Mouse (Mus musculus) embryonic facial prominence, embryonic 13.5 days (tissue): Measurements from ENCODE around the gene Sh2d3c. TPM values are rescaled to one million over a fixed set of nuclear protein-coding genes. Genes with fewer than 3 reads are reported as not detected.

Experiments
- ATAC-seq: fragments of 200-750 bp; cut with Nextera tagmentation; 2 replicates; pipeline ENCODE4 v1.8.0; 2017; ENCODE audit warnings: low read depth; ENCODE audit not compliant: insufficient number of reproducible peaks, insufficient read depth, low FRiP score, low TSS enrichment
- H3K27ac ChIP-seq: fragments of 300-500 bp; sonication (generic); 2 replicates; pipeline ENCODE4 v1.5.1; 2015; ENCODE audit warnings: moderate library complexity, mild to moderate bottlenecking, inconsistent platforms
- H3K27me3 ChIP-seq: fragments of 300-500 bp; sonication (generic); 2 replicates; pipeline ENCODE4 v1.6.1; 2015; ENCODE audit warnings: mild to moderate bottlenecking, inconsistent platforms
- H3K36me3 ChIP-seq: fragments of 300-500 bp; sonication (generic); 2 replicates; pipeline ENCODE4 v1.6.1; 2015; ENCODE audit warnings: mild to moderate bottlenecking, inconsistent platforms
- H3K4me1 ChIP-seq: fragments of 300-500 bp; sonication (generic); 2 replicates; pipeline ENCODE4 v1.6.1; 2015; ENCODE audit warnings: inconsistent platforms
- H3K4me2 ChIP-seq: fragments of 300-500 bp; sonication (generic); 2 replicates; pipeline ENCODE4 v1.6.1; 2015; ENCODE audit warnings: moderate library complexity, mild to moderate bottlenecking, inconsistent platforms
- H3K4me3 ChIP-seq: fragments of 300-500 bp; sonication (generic); 2 replicates; pipeline ENCODE4 v1.5.1; 2015; ENCODE audit warnings: mild to moderate bottlenecking, inconsistent platforms
- H3K9ac ChIP-seq: fragments of 300-500 bp; sonication (generic); 2 replicates; pipeline ENCODE4 v1.6.1; 2015; ENCODE audit warnings: mild to moderate bottlenecking, inconsistent platforms
- H3K9me3 ChIP-seq: fragments of 300-500 bp; sonication (generic); 2 replicates; pipeline ENCODE4 v1.6.1; 2016; ENCODE audit warnings: inconsistent platforms
- WGBS: fragments of 180-500 bp; shearing (Covaris S2); methylation state at CpG from one replicate; pipeline ENCODE4 v1.1.7; 2015; ENCODE audit warnings: mixed read lengths; 5-methylcytosine and 5-hydroxymethylcytosine counted together
- polyA plus RNA-seq: library from polyadenylated mRNA; unstranded; fragments of >200 nt; fragmentation: Nextera tagmentation; extraction: Ambion mirVana; gene quantifications from 2 replicates; pipeline ENCODE4 v1.2.1, GENCODE M21; 2015

The Sh2d3c gene
- polyA plus RNA-seq, 1 experiment from 2014 or later = 19.4 TPM

DNA sequence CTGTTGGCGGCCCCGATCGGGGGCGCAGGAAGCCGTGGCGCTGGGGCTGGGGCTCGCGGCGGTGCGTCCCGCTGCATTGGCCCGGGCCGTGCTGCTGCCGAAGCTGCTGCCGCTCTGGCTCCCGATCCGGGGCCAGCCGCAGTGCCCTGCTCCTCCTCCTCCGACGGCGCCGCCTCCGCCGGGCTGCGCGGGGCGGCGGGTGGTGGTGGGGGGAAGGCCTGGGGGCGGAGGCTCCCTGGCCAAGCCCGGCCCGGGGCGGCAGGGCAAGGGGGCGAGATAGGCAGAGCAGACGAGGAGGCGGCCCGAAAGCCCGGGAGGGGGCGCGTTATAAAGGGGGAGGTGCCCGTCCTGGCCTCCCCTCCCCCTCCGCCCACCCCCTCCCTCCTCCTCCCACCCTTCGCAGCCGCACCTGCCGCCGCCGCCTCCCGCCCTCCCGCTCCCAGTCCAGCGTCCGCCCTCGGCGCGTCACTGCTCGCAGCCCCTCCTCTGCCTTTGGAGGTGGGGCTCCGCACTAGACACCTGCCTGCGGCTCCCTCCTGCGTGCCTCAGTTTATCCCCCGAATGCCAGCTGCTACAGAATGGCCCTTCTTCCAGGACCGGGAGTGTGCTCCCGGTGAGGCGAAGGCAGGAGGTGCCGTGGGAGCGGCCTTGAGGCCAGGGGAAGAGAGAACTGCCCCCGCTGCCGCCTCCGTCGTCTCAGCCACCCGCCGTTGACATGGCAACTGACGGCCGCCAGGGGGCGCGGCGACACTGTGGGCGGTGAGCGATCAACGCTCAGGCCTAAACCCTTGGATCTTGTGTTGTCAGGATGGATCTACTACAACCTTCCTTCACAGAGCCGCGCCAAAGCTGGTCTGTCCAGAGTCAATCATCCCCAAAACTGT lies 7.7 kb upstream of the Sh2d3c start, which contains the start of gene Cdk9:
Gene Cdk9, minus strand, starts transcription at position 143 of the 884 bp plus-strand sequence.
- Histone ChIP-seq H3K9ac (peak within 1 kb of the TSS; percentile 88), H3K9me3 (no peaks in the 10 kb centered on the region), H3K4me3 (peak within 1 kb of the TSS; percentile 87), H3K4me1 (peaks cover 25% of the 10 kb centered on the region), H3K4me2 (peak within 1 kb of the TSS; percentile 93), H3K27me3 (no peaks in the 10 kb centered on the region), H3K36me3 (peaks cover 29% of the 10 kb centered on the region), H3K27ac (peak within 1 kb of the TSS; percentile 97)
- ATAC-seq = peak; percentile 86
- WGBS = under 1% methylated on average over 62 of the region's 79 CpGs

DNA sequence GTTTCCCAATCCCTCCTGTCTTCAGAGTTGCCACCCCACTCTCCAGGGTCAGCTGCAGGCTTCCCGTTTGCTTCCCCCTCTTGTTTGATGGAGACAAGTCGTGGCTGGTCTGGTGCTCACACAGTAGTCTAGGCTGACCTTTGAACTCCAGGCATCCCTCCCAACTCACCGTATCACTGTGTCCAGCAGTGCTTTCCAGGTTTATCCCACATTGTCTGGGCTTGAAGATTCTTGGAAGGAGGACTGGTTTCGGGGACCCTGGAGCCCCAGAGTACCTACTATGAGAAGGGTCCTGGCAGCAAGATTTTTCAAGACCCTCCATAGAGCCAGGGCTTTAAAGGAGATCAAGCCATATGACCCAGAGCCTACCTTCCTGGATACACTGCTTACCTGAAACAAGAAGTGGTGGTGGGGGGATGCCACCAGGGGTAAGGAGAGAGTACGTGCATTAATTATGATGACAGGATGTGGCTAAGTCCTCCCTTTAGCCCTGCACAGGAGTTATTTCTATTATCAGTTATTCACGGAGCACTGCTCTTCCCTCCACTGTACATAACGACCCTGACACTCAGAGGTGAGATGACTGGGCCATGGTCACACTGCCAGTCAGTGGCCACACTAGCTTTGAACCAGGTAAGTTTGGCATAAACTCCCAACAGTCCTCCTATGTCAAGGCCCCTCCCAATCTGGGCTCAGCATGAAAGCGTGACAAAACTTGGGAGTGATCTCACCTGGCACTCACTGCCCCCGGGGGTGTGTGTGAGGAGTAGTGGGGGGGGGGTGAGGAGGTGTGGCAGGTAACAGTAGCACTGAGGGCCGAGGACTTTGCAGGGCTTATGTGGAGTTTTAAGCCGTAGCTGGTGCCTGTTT lies 6.5 kb upstream of the Sh2d3c start:
- peak overlapping the region; percentile 61; the same call in 1 of the 2 replicates for H3K9ac ChIP-seq
- peak overlapping the region; percentile 87; the same call in 1 of the 2 replicates for H3K4me3 ChIP-seq
- peak overlapping the region; percentile 93 for H3K4me2 ChIP-seq
- no peak for ATAC-seq
- H3K27me3 ChIP-seq = no peaks in the 10 kb centered on the region
- H3K27ac ChIP-seq = peak overlapping the region; percentile 97
- H3K4me1 ChIP-seq = peaks cover 30% of the 10 kb centered on the region
- 51% methylated on average over 11 of the region's 11 CpGs for WGBS
- H3K36me3 ChIP-seq = peaks cover 18% of the 10 kb centered on the region
- H3K9me3 ChIP-seq = no peaks in the 10 kb centered on the region

DNA sequence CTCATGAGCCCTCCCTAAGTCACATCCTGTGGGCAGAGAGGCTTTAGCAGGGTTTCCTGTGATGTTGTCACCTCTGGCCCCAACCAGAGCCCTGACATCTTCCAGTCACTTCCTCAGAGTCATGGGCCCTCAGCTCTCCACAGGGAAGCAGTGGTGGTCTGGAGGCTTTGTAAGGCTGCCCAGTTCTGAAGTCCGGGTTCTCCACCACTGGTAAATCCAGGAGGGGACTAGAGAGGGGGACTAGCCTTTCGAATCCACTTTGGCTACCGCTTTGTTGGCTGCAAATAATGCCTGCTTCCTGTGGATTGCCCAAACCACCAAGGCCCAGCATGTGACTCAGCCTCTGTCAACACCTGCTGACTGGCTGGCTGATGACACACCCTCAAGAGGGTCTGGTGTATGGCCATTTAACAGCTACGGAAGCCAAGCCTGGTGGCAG lies 5.8 kb upstream of the Sh2d3c start:
- Histone ChIP-seq H3K4me1 (peaks cover 30% of the 10 kb centered on the region), H3K36me3 (peaks cover 11% of the 10 kb centered on the region), H3K9ac (no peak overlapping the region), H3K9me3 (no peaks in the 10 kb centered on the region), H3K4me2 (no peak overlapping the region), H3K27me3 (no peaks in the 10 kb centered on the region), H3K27ac (no peak overlapping the region; the same call in 1 of the 2 replicates), H3K4me3 (no peak overlapping the region)
- 72% methylated on average over 4 of the region's 4 CpGs for WGBS
- no peak for ATAC-seq

DNA sequence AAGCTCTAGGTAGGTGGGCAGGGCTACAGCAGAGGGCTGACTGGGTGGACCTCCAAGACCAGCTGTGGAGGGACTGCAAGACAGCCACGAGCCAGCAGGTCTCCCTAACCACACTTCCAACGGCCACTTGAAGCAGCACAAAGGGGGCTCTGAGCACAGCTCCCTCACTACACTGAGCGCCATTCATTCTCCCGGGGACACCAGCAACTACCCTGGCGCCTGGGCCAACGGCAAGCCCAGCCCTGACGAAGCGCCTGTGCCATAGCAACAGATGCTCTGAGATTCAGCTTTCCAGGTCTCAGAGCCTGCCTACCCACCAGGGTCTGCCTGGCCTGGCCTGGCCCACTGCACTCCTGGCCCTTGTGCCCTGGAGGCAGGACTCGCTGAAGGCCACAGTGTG lies 2.1 kb upstream of the Sh2d3c start:
- H3K27me3 ChIP-seq = no peaks in the 10 kb centered on the region
- H3K9ac ChIP-seq = no peak overlapping the region
- no peak overlapping the region for H3K4me2 ChIP-seq
- WGBS = 40% methylated on average over 9 of the region's 9 CpGs
- peak; percentile 50 for ATAC-seq
- peak overlapping the region; percentile 53 for H3K27ac ChIP-seq
- no peaks in the 10 kb centered on the region for H3K9me3 ChIP-seq
- H3K4me1 ChIP-seq = peaks cover 40% of the 10 kb centered on the region
- H3K36me3 ChIP-seq = no peaks in the 10 kb centered on the region
- no peak overlapping the region for H3K4me3 ChIP-seq

DNA sequence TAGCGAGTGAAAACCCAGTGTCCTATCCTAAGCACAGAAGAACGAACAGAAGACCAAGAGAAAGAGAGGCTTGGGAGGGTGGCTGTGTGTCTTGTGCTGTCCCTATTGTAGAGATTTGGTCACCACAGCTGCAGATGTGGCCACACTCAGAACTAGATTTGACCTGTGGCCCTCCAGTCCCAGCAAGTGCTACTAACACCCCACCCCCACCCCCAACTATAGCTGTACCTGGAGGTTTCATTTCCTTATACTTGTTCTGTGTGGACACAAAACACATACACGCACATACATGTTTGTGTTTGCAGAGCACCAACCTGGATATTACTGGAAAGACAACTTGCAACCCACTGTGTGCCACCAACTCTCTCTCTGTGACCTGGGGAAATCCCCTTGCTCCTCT lies 802 bp upstream of the Sh2d3c start:
- Histone ChIP-seq H3K4me3 (no peak overlapping the region), H3K27ac (peak overlapping the region; percentile 52; the same call in 1 of the 2 replicates), H3K9me3 (no peaks in the 10 kb centered on the region), H3K36me3 (peaks cover 1% of the 10 kb centered on the region; the same call in 1 of the 2 replicates), H3K4me2 (no peak overlapping the region), H3K9ac (no peak overlapping the region), H3K27me3 (no peaks in the 10 kb centered on the region), H3K4me1 (peaks cover 29% of the 10 kb centered on the region)
- WGBS = 86% methylated on average over 3 of the region's 3 CpGs
- ATAC-seq = no peak

DNA sequence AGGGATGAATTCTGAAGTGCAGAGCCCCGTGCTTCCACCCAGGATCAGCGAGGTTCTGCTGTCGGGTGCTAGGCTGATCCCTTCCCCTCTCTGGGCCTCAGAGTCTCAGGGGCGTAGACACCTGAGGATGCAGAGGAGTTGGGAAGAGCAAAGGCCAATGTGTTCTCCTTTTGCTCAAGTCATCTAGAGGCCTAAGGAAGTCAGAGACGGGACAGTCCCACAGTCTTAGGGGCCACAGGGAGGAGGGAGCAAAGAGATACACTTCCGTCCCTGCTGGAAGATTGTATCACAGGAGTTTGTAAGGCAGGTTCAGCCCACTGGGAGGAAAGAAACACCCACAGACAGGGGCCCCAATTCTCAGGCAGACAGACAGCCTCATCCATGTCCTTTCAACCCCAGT lies 1.2 kb downstream of the Sh2d3c start:
- 0 out of 2 replicates have a peak overlapping the region, but pooled peaks have one; percentile 30 for H3K4me3 ChIP-seq
- H3K27ac ChIP-seq = no peak overlapping the region
- peak overlapping the region; percentile 53 for H3K4me2 ChIP-seq
- H3K9me3 ChIP-seq = no peaks in the 10 kb centered on the region
- H3K36me3 ChIP-seq = peaks cover 8% of the 10 kb centered on the region; the same call in 1 of the 2 replicates
- ATAC-seq = no peak
- 50% methylated on average over 6 of the region's 6 CpGs for WGBS
- peaks cover 30% of the 10 kb centered on the region for H3K4me1 ChIP-seq
- H3K27me3 ChIP-seq = no peaks in the 10 kb centered on the region
- H3K9ac ChIP-seq = peak overlapping the region; percentile 27; the same call in 1 of the 2 replicates

DNA sequence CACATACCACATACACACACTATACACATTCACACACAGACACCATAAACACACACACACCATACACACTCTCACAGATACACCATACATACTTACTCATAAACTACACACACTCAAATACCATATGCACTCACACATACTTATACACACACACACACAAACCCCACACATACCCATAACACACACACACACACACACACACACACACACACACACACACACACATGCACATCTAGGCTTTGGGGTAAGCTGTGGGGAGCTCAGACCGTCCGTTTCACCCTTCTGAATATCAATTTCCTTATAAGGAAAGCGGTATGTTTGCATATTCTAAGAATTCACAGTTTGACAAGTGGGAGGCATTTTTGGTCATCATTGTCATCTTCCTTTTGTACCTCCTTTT lies 1.7 kb downstream of the Sh2d3c start:
- 70% methylated on average over 3 of the region's 3 CpGs for WGBS

DNA sequence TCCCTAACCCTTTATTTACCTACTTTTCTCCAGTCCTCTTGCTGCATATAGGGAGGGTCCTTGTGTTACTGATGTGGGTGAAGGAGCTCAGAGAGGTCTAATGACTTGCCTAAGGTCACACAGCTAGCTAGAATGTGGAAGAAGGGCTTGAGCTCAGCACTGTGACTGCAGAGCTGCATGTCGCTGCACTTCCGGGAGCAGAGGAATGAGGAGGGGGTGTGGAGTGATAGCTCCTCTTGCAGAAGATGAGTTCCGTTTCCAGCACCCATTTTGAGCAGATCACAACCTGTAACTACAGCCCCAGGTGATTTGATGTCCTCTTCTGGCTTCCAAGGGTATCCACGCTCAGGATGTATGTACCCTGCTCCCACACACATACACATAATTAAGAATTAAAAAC lies 3.3 kb downstream of the Sh2d3c start:
- peaks cover 36% of the 10 kb centered on the region for H3K4me1 ChIP-seq
- peaks cover 8% of the 10 kb centered on the region; the same call in 1 of the 2 replicates for H3K36me3 ChIP-seq
- no peak overlapping the region for H3K9ac ChIP-seq
- no peak overlapping the region for H3K4me3 ChIP-seq
- no peaks in the 10 kb centered on the region for H3K27me3 ChIP-seq
- ATAC-seq = no peak
- no peak overlapping the region for H3K27ac ChIP-seq
- no peaks in the 10 kb centered on the region for H3K9me3 ChIP-seq
- WGBS = 84% methylated on average over 4 of the region's 4 CpGs
- H3K4me2 ChIP-seq = no peak overlapping the region

More for the DNA sequence above, 1.7 kb downstream of the Sh2d3c start:
- Histone ChIP-seq H3K4me2 (no peak overlapping the region), H3K9ac (no peak overlapping the region), H3K27me3 (no peaks in the 10 kb centered on the region), H3K4me1 (peaks cover 32% of the 10 kb centered on the region), H3K27ac (no peak overlapping the region), H3K9me3 (no peaks in the 10 kb centered on the region), H3K4me3 (no peak overlapping the region), H3K36me3 (peaks cover 8% of the 10 kb centered on the region; the same call in 1 of the 2 replicates)
- no peak for ATAC-seq

DNA sequence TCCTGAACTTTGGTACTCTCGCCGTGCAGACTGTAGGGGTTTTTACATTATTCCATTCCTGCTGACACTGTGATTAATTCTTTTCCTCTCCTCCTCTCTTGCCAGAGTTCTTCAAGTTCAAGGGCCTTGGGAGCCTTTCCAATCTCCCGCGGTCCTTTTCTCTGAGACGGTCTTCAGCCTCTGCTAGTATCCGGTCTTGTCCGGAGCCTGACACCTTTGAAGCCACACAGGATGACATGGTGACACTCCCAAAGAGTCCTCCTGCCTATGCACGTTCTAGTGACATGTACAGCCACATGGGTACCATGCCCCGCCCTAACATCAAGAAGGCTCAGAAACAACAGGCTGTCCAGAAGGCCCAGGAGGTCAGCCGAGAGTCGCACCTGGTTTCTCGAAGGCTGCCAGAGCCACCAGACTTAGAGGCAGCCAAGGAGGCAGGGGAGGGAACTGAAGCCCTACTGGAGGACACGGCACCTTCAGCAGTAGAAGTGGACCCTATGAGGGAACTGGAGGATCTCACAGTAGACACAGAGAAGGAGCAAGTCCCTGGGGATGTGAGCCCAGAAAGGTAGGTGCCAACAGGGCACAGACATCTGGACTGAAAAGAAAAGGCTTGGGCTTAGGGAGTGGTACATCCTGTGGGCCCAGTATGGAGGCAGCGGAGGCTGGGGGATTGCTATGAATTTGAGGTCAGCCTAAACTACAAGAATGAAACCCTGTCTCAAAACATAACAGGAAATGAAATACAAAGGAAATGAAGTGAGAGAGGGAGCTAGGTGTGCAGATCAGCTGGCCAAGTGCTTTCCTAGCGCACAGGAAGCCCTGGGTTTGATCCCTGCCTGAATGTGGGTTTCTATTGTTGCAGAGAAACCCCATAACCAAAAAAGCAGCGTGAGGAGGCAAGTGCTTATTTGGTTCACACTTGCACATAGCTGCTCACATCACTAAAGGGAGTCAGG lies 4.3 kb downstream of the Sh2d3c start:
- Histone ChIP-seq H3K9ac (no peak overlapping the region), H3K36me3 (peaks cover 8% of the 10 kb centered on the region; the same call in 1 of the 2 replicates), H3K9me3 (no peaks in the 10 kb centered on the region), H3K4me2 (no peak overlapping the region), H3K27me3 (no peaks in the 10 kb centered on the region), H3K4me1 (peaks cover 43% of the 10 kb centered on the region), H3K27ac (no peak overlapping the region), H3K4me3 (no peak overlapping the region)
- ATAC-seq = no peak
- 83% methylated on average over 16 of the region's 16 CpGs for WGBS

DNA sequence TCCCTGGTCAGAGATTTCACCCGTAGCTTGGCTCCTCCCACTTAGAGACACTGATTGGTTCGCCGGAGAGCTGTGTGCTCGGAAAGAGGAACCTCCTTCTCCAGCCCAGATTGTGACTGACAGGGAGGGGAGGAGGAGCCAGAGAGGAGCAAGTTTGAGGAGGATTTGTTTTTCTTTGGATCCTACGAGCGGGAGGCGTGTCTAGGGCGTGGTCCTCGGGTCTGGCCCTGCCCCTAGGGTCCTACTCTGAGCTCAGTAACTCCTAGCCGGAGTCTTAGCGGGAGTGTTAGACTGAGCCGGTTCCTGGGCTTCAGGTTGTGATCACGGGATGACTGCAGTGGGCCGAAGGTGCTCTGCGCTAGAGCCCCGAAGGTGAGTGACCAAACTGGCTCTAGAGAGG lies 6.6 kb downstream of the Sh2d3c start:
- H3K36me3 ChIP-seq = peaks cover 9% of the 10 kb centered on the region; the same call in 1 of the 2 replicates
- no peaks in the 10 kb centered on the region for H3K9me3 ChIP-seq
- H3K27ac ChIP-seq = peak overlapping the region; percentile 71; the same call in 1 of the 2 replicates
- peak; percentile 91 for ATAC-seq
- H3K4me2 ChIP-seq = peak overlapping the region; percentile 63
- H3K4me3 ChIP-seq = peak overlapping the region; percentile 41
- H3K9ac ChIP-seq = peak overlapping the region; percentile 72
- no peaks in the 10 kb centered on the region for H3K27me3 ChIP-seq
- under 1% methylated on average over 16 of the region's 16 CpGs for WGBS
- peaks cover 43% of the 10 kb centered on the region for H3K4me1 ChIP-seq
